Mouse (Mus musculus) kidney, adult 2 months (tissue): Measurements from ENCODE around the gene Shld1. TPM values are rescaled to one million over a fixed set of nuclear protein-coding genes. Genes with fewer than 3 reads are reported as not detected.

Source experiments
- DNase-seq: peaks from one replicate; pipeline ENCODE4 v3.0.0; 2021
- H3K27ac ChIP-seq: fragments of 200-500 bp; 2 replicates; pipeline ENCODE4 v1.5.1; 2012; ENCODE audit warnings: low read depth, low read length, control low read depth, inconsistent platforms; ENCODE audit not compliant: insufficient read depth
- H3K27me3 ChIP-seq: fragments of 200-500 bp; replicated peaks from 2 replicates; pipeline ENCODE4 v1.6.1; 2012; ENCODE audit warnings: mild to moderate bottlenecking, moderate library complexity, low read length, inconsistent platforms; ENCODE audit not compliant: control insufficient read depth, insufficient read depth
- H3K36me3 ChIP-seq: fragments of 200-500 bp; 2 replicates; pipeline ENCODE4 v1.6.1; 2012; ENCODE audit warnings: mild to moderate bottlenecking, moderate library complexity, low read length, inconsistent platforms; ENCODE audit not compliant: control insufficient read depth, insufficient read depth
- H3K4me1 ChIP-seq: fragments of 200-500 bp; 2 replicates; pipeline ENCODE4 v1.6.1; 2011; ENCODE audit warnings: low read length; ENCODE audit not compliant: control insufficient read depth, insufficient read depth
- H3K4me3 ChIP-seq: fragments of 200-500 bp; 2 replicates; pipeline ENCODE4 v1.5.1; 2011; ENCODE audit warnings: mild to moderate bottlenecking, low read depth, low read length, control low read depth; ENCODE audit not compliant: insufficient read depth
- CTCF ChIP-seq: fragments of 200-500 bp; conservative IDR thresholded peaks from 2 replicates; pipeline ENCODE4 v1.5.1; 2011; ENCODE audit warnings: low read depth, mild to moderate bottlenecking, control low read depth, low read length, moderate library complexity, mixed read lengths; ENCODE audit not compliant: insufficient read depth, insufficient read length
- POLR2A ChIP-seq: fragments of 200-500 bp; IDR thresholded peaks from one replicate; pipeline ENCODE4 v1.6.1; 2011; ENCODE audit warnings: low read depth, low read length, control low read depth
- WGBS: fragments of 180-500 bp; shearing (Covaris S2); methylation state at CpG from one replicate; pipeline ENCODE4 v1.1.7; 2018; 5-methylcytosine and 5-hydroxymethylcytosine counted together
- polyA plus RNA-seq: library from polyadenylated mRNA; depleted of rRNA; stranded (reverse); fragments of >200 nt; gene quantifications from 2 replicates; pipeline ENCODE4 v1.2.3, GENCODE M21; 2012; rRNA removed

The Shld1 gene
- 12.9 and 15.3 TPM in 2 replicates for polyA plus RNA-seq

DNA sequence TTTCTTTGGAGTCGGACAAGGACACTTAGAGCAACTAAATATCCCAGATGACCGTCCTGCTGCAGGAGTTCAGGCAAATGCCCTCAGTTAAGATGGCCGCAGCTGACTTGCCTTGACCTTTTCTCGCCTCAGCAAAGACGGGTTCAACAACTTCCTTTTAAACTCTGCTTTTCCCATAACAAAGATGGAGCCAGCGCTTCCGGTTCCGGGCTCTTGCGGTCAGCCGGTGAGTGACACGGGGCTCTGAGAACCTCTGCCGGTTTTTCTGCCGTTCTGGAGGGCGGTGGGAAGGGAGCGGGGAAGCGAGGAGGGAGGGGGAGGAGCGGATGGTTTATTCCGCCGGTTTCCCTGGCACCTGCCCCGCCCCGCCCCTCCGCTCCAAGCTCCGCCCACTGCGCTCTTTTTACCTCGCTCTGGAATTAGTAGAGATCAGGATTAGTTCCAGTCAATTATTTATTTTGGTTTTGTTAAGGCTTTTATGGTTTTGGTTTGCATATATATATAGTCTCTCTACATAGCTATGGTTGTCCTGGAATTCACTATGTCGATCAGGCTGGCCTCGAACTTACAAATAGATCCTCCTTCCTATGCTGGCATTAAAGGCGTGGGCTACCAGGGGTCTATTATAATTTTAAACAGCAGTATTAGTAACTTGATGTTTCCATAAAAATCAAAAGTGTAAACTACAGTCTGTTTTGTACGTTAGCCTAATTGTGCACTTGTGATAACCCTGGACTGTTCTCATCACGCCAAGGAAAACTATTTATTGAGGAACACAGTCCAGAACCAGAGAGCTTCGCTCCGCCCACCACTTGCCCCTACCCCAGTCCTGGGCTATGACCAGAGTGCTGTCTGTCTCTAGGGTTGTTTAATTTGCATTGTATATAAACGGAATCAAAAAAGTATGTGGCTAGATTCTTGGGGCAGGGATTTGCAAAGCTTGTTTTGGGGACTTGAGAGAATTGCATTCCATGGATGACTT, at the start of gene Shld1:
Shld1 (plus strand) TSS at position 176 of the 982 bp plus-strand sequence.
- TF ChIP-seq POLR2A (no peak), CTCF (0 out of 2 replicates have a peak, but pooled peaks have one; percentile 13)
- H3K4me1 ChIP-seq: 0 out of 2 replicates have a peak, but pooled peaks cover 3% of the 10 kb centered on the region
- 8% methylated on average over 33 of the region's 33 CpGs for WGBS
- peak; percentile 97 for DNase-seq
- no peaks in the 10 kb centered on the region for H3K36me3 ChIP-seq
- peak within 1 kb of the TSS; percentile 73 for H3K27ac ChIP-seq
- no peaks in the 10 kb centered on the region for H3K27me3 ChIP-seq
- peak within 1 kb of the TSS; percentile 83 for H3K4me3 ChIP-seq

- no peaks in the 10 kb centered on the region for H3K27me3 ChIP-seq
- TF ChIP-seq CTCF (no peak), POLR2A (no peak)
- H3K27ac ChIP-seq: no peak overlapping the region
- no peaks in the 10 kb centered on the region for H3K36me3 ChIP-seq
- DNase-seq: no peak
- WGBS: 92% methylated on average over 6 of the region's 6 CpGs
- H3K4me1 ChIP-seq: no peaks in the 10 kb centered on the region
- no peak overlapping the region for H3K4me3 ChIP-seq
Measured at GRCm38 (mm10) chr2:132638306-132638705, 48.4 kb upstream of the Shld1 start.

- no peak overlapping the region for H3K27ac ChIP-seq
- 64% methylated on average over 7 of the region's 7 CpGs for WGBS
- DNase-seq: no peak
- TF ChIP-seq POLR2A (no peak), CTCF (no peak)
- no peak overlapping the region for H3K4me3 ChIP-seq
- H3K36me3 ChIP-seq: no peaks in the 10 kb centered on the region
- H3K27me3 ChIP-seq: no peaks in the 10 kb centered on the region
- H3K4me1 ChIP-seq: no peaks in the 10 kb centered on the region
Measured at GRCm38 (mm10) chr2:132639337-132639736, 47.4 kb upstream of the Shld1 start.

DNA sequence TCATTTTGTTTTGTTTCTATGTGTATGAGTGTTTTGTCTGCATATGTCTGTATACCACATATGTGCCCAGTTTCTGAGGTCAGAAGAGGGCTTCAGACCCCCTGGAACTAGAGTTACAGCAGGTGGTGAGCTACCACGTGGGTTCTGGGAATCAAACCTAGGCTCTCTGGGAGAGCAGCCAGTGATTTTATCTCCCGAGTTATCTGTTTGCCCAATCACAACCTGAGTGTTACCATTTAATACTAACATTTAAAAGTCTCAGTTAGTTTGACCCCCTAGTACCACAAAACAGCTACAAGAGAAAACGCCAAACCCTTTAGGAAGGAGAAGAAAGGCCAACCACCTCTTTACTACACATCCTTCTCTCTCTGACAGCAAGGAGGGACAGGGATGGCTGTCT, 45.5 kb upstream of the Shld1 start:
- DNase-seq: no peak

DNA sequence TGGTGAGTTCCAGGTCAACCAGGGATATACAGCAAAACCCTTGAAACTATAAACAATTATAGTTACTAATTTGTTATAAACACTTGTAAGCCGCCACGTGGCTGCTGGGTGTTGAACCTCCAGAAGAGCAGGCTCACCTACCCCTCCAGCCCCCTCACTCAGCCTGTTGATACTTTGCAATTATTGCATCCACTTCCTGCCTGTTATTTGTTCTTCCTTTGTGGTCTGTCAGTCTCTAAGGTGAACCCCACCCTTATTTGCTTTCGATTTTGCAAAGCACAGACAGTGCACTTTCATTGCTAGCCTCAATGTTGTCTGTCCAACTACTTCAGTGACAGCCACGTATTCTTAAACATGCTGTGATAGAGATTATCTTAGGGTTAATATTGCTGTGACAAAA, 43.6 kb upstream of the Shld1 start:
- Histone ChIP-seq H3K4me3 (no peak overlapping the region), H3K27me3 (no peaks in the 10 kb centered on the region), H3K27ac (no peak overlapping the region), H3K36me3 (no peaks in the 10 kb centered on the region), H3K4me1 (no peaks in the 10 kb centered on the region)
- 68% methylated on average over 4 of the region's 4 CpGs for WGBS
- DNase-seq: no peak
- TF ChIP-seq CTCF (no peak), POLR2A (no peak)

More for the DNA sequence above, 45.5 kb upstream of the Shld1 start:
- no peak overlapping the region for H3K4me3 ChIP-seq
- no peaks in the 10 kb centered on the region for H3K4me1 ChIP-seq
- no peak for TF ChIP-seq POLR2A
- no peak for TF ChIP-seq CTCF
- H3K27me3 ChIP-seq: no peaks in the 10 kb centered on the region
- WGBS: 56% methylated on average over 3 of the region's 3 CpGs
- H3K36me3 ChIP-seq: no peaks in the 10 kb centered on the region
- H3K27ac ChIP-seq: no peak overlapping the region

DNA sequence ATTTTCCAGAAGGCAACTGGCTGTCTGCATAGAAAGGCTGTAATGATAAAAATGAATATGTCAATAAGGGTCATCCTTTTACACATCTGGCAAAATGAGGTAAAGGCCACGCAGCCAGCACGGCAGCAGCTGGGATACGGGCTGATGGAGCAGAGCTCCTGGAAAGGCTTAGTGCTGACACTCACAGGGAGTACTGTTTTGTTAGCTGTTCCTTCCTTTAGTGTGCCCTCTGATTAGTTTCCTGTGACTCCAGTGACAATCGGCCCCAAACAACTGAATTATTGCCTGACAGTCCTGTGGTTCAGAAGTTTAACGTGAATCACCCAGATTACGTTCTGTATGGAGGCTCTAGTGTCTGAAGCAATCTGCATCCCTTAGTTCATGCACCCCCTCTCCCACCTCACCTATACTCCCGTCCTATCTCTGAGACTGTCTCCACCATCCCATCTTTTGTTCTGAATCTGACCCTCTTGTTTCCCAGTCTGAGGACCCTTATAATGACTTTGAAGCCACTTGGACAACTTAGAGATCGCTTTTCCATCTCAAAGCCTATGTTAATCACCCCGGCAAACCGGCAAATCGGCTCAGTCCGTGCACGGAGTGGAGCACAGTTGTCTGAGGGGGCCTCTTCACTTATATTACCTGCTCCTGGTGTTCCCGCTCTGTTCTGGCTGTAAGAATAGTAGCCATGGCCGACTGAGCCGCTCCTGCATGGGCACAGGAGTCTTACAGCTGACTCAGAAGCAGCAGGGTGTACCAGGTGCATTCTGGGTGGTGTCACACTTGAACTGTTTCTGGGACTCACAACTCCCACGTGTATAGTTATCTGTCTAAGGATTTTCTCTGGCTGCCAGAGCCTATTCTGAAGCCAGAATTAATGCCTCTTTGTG, 39.6 kb upstream of the Shld1 start:
- H3K4me1 ChIP-seq: no peaks in the 10 kb centered on the region
- H3K27me3 ChIP-seq: no peaks in the 10 kb centered on the region
- WGBS: 34% methylated on average over 17 of the region's 17 CpGs
- no peak overlapping the region for H3K27ac ChIP-seq
- DNase-seq: peak; percentile 16
- H3K4me3 ChIP-seq: no peak overlapping the region
- no peaks in the 10 kb centered on the region for H3K36me3 ChIP-seq
- TF ChIP-seq CTCF: no peak
- TF ChIP-seq POLR2A: no peak
